Mouse (Mus musculus): Measurements from ENCODE around the gene Mri1. TPM values are rescaled to one million over a fixed set of nuclear protein-coding genes. Genes with fewer than 3 reads are reported as not detected.

Mri1 gene
- polyA plus RNA-seq, 1 experiment: 22.8 TPM

DNA sequence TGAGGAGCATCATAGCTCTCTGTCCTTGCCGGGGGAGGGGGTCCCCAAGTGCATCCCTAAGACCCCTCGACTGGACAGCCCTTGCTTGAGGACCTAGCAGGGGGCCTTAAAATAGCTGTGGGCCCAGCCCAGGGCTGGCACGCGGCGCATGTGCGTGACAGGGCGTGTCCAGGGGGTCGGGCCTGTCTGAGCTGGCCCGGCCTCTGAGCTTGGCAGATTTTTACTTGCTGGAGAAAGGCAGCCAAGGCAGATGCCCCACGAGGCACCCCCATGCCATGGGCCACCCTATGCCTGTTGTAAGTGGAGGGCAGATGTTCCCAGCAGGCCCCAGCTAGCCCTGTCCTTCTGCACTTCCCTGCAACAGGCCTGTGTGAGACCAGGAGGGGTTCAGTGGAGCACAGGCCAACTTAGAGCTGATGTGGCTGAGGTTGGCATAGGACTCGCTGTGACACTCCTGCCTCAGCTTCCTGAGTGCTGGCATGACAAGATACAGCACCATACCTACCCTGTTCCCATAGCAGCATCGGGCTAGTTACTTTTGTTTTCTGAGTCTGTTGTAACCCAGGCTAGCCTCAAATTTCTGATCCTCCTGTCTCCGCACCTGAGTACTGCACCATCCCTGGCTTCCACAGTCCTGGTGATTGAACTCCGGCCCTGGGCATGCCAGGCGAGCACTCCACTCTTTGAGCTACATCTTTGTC is 55.4 kb downstream of the Mri1 start:
- Histone ChIP-seq H3K4me3 (peak overlapping the region; percentile 82), H3K79me2 (ENCODE audit: control insufficient read depth, insufficient read depth) (peaks cover 53% of the 10 kb centered on the region), H3K36me3 (ENCODE audit: control insufficient read depth, insufficient read depth) (peaks cover 12% of the 10 kb centered on the region), H3K4me2 (ENCODE audit: low read depth) (peak overlapping the region; percentile 79), H3K27me3 (ENCODE audit: control insufficient read depth, insufficient read depth, insufficient read length) (no peaks in the 10 kb centered on the region), H3ac (ENCODE audit: control insufficient read depth, insufficient read length) (peak overlapping the region; percentile 77)
- peak; percentile 77 for TF ChIP-seq POLR2A (IDR thresholded peaks at IDR 0.05; ENCODE audit: insufficient read length, low read depth)
- TF ChIP-seq POLR2AphosphoS2 (IDR thresholded peaks at IDR 0.05; ENCODE audit: insufficient read length, low read depth): peak; percentile 94
- no peak for TF ChIP-seq SRF (IDR thresholded peaks at IDR 0.05; ENCODE audit: control insufficient read depth, insufficient read length, low read depth)
- TF ChIP-seq MYOG (IDR thresholded peaks at IDR 0.05; ENCODE audit: control insufficient read depth in 1 of 3, insufficient read depth in 1 of 3, insufficient read length in 2 of 3, low read depth in 2 of 3): peak in 1 of 3 experiments; percentile 28

- H3K36me3 ChIP-seq (ENCODE audit: control insufficient read depth, insufficient read depth): peaks cover 6% of the 10 kb centered on the region
- H3K79me2 ChIP-seq (ENCODE audit: control insufficient read depth, insufficient read depth): peaks cover 45% of the 10 kb centered on the region
- H3ac ChIP-seq (ENCODE audit: control insufficient read depth, insufficient read length): peak overlapping the region; percentile 77
- TF ChIP-seq MYOG (IDR thresholded peaks at IDR 0.05; ENCODE audit: control insufficient read depth in 1 of 3, insufficient read depth in 1 of 3, insufficient read length in 2 of 3, low read depth in 2 of 3): peak in 2 of 3 experiments; percentile 54 to 74
- no peak for TF ChIP-seq TCF12 (IDR thresholded peaks at IDR 0.05; ENCODE audit: insufficient read depth, poor library complexity, severe bottlenecking)
- TF ChIP-seq USF1 (IDR thresholded peaks at IDR 0.05; ENCODE audit: low read depth): peak; percentile 16
- TF ChIP-seq MYOD1 (IDR thresholded peaks at IDR 0.05; ENCODE audit: control insufficient read depth in 1 of 3, insufficient read length in 2 of 3, low read depth in 2 of 3): peak in 2 of 3 experiments; percentile 50 to 76
- TF ChIP-seq POLR2AphosphoS2 (IDR thresholded peaks at IDR 0.05; ENCODE audit: insufficient read length, low read depth): peak; percentile 59
- TF ChIP-seq POLR2A (IDR thresholded peaks at IDR 0.05; ENCODE audit: insufficient read length, low read depth): peak; percentile 69
- TF ChIP-seq TCF3 (IDR thresholded peaks at IDR 0.05; ENCODE audit: insufficient read length, low read depth): no peak
- peak; percentile 29 for TF ChIP-seq E2F4 (IDR thresholded peaks at IDR 0.05; ENCODE audit: insufficient read depth)
- peak overlapping the region; percentile 83 for H3K4me2 ChIP-seq (ENCODE audit: low read depth)
- peak overlapping the region; percentile 82 for H3K4me3 ChIP-seq
- H3K27me3 ChIP-seq (ENCODE audit: control insufficient read depth, insufficient read depth, insufficient read length): no peaks in the 10 kb centered on the region
These were observed 56.2 kb downstream of the Mri1 start for GRCm38 (mm10) chr8:84200652-84201544.

DNA sequence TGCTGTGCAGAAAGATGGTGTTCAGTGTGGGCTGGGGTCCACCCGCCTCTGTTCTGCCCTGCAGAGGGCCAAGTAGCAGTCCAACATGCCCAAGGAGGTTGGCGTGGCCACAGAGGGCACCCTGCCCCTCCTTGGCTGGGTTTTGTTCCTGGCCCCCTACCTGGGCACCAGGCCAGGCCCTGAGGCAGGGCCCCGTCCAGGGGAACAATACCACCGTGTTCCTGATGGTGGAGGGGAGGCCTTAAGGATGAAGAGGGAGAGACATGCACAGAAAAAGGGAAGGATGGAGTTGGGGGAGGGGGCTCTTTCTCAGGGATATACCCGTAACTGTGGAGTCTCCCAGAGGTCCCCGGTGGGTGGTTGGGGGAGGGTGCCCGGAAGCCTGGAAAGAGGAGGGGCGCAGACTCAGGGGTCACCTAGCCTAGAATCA is 57.0 kb downstream of the Mri1 start:
- peak overlapping the region; percentile 77 for H3ac ChIP-seq (ENCODE audit: control insufficient read depth, insufficient read length)
- TF ChIP-seq REST (IDR thresholded peaks at IDR 0.05; ENCODE audit: insufficient read depth, insufficient read length): no peak
- TF ChIP-seq E2F4 (IDR thresholded peaks at IDR 0.05; ENCODE audit: insufficient read depth): no peak
- TF ChIP-seq SRF (IDR thresholded peaks at IDR 0.05; ENCODE audit: control insufficient read depth, insufficient read length, low read depth): no peak
- TF ChIP-seq POLR2A (IDR thresholded peaks at IDR 0.05; ENCODE audit: insufficient read length, low read depth): no peak
- no peak for TF ChIP-seq TCF12 (IDR thresholded peaks at IDR 0.05; ENCODE audit: insufficient read depth, poor library complexity, severe bottlenecking)
- TF ChIP-seq MAX (IDR thresholded peaks at IDR 0.05; ENCODE audit: low read depth): no peak
- no peak for TF ChIP-seq MYOG (IDR thresholded peaks at IDR 0.05; ENCODE audit: control insufficient read depth in 1 of 3, insufficient read depth in 1 of 3, insufficient read length in 2 of 3, low read depth in 2 of 3)
- no peaks in the 10 kb centered on the region for H3K36me3 ChIP-seq (ENCODE audit: control insufficient read depth, insufficient read depth)
- H3K27me3 ChIP-seq (ENCODE audit: control insufficient read depth, insufficient read depth, insufficient read length): no peaks in the 10 kb centered on the region
- H3K4me3 ChIP-seq: peak overlapping the region; percentile 82
- H3K4me2 ChIP-seq (ENCODE audit: low read depth): peak overlapping the region; percentile 83
- peaks cover 38% of the 10 kb centered on the region for H3K79me2 ChIP-seq (ENCODE audit: control insufficient read depth, insufficient read depth)

Other genes with a start within 250 kb of the Mri1 start
- gene 2210011C24Rik, start 245.2 kb downstream of the Mri1 start, polyA plus RNA-seq (2012; fragmentation: generic; extraction: Trizol): 6.1 TPM
- 4.9 TPM for gene Palm3, start 235.9 kb downstream of the Mri1 start, polyA plus RNA-seq (2012; fragmentation: generic; extraction: Trizol)
- gene Il27ra, start 214.7 kb downstream of the Mri1 start, polyA plus RNA-seq (2012; fragmentation: generic; extraction: Trizol): 0.07 TPM
- gene Rln3, start 212.3 kb downstream of the Mri1 start, polyA plus RNA-seq (2012; fragmentation: generic; extraction: Trizol): not detected
- 0.35 TPM for gene Gm10643, start 192.2 kb downstream of the Mri1 start, polyA plus RNA-seq (2012; fragmentation: generic; extraction: Trizol)
- gene Rfx1, start 190.5 kb downstream of the Mri1 start, polyA plus RNA-seq (2012; fragmentation: generic; extraction: Trizol): 9.9 TPM
- gene Dcaf15, start 152.6 kb downstream of the Mri1 start, polyA plus RNA-seq (2012; fragmentation: generic; extraction: Trizol): 24.3 TPM
- gene Podnl1, start 131.3 kb downstream of the Mri1 start, polyA plus RNA-seq (2012; fragmentation: generic; extraction: Trizol): 9.3 TPM
- gene Cc2d1a, start 109.4 kb downstream of the Mri1 start, polyA plus RNA-seq (2012; fragmentation: generic; extraction: Trizol): 25.3 TPM
- 0.24 TPM for gene 4930432K21Rik, start 109.3 kb downstream of the Mri1 start, polyA plus RNA-seq (2012; fragmentation: generic; extraction: Trizol)
- 1.2 TPM for gene Nanos3, start 72.1 kb downstream of the Mri1 start, polyA plus RNA-seq (2012; fragmentation: generic; extraction: Trizol)
- gene Zswim4, start 20.3 kb downstream of the Mri1 start, polyA plus RNA-seq (2012; fragmentation: generic; extraction: Trizol): 12.7 TPM
- gene D8Ertd738e, start 7.6 kb downstream of the Mri1 start, polyA plus RNA-seq (2012; fragmentation: generic; extraction: Trizol): 232 TPM
- gene Ccdc130, start 13.1 kb upstream of the Mri1 start, polyA plus RNA-seq (2012; fragmentation: generic; extraction: Trizol): 28.9 TPM
- 1.8 TPM for gene Cacna1a, start 131.1 kb upstream of the Mri1 start, polyA plus RNA-seq (2012; fragmentation: generic; extraction: Trizol)

All from myocyte (in vitro differentiated cells).